Mouse (Mus musculus): ENCODE results near the gene Crocc.

Crocc gene

DNA sequence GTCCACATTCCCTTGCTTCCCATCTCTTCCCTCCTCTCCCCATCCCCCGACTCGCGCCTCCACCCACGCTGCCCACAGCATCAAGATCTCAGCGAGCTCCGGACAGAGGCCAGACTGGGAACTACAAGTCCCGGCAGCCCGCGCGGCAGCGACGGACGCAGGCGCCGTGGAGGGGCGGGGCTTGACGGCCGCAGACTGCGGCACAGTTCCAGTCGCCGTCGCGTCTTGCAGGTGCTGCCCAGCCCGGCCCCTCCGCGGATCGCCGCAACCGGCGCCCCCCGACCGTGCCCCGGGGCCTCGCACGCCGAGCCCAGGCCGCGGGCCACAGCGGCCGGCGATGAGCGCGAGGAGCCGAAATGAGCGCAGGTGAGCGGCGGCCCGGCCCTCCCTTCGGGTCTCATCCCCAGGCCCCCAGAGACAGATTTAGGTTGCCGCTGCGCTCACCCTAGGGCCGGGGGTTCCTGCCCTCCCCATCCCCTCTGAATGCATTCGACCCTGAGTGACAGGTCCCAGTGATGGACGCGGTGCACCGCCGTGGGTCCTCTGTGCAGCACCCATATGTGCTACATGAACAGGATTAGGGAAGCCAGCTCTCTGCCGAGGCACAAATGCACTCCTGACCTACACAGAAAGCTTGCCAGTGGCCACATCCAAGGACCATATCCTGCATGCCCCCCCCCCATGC lies 73.5 kb downstream of the Crocc start, which contains the start of gene Atp13a2:
Gene Atp13a2, plus strand, starts transcription at position 163 of the 685 bp plus-strand sequence.
- peak; percentile 64 for DNase-seq (ENCODE audit: low read depth, low spot score)

DNA sequence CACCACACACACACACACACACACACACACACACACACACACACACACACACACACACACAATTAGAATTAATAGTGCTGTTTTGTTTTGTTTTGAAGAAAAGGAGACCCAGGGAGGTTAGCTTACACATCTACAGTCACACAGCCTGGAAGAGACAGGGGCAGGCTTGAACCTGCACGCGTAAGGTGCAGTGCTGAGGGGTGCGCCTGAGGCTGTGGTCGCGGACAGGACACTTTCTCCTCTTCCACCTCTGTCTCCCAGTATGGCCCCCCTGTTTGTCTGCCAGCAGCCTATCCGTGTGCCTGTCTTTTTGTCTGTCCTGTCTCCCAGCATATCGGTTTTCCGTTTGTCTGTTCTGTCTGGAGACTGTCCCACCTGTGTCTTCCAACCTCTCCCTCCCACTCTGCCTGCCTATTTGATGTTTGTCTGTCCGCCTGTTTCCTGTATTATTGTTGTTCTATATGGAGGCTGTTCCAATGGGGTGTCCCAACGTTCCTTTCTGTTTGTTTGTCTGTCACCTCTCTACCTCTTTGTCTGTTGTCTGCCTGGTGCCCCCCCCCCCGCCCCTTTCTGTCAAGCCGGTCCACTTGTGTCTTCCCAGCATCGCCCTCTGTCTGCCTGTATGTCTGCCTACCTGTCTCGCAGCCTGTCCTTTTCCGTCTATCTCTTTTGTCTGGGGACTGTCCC lies 74.2 kb downstream of the Crocc start:
- no peak for DNase-seq (ENCODE audit: low read depth, low spot score)

DNA sequence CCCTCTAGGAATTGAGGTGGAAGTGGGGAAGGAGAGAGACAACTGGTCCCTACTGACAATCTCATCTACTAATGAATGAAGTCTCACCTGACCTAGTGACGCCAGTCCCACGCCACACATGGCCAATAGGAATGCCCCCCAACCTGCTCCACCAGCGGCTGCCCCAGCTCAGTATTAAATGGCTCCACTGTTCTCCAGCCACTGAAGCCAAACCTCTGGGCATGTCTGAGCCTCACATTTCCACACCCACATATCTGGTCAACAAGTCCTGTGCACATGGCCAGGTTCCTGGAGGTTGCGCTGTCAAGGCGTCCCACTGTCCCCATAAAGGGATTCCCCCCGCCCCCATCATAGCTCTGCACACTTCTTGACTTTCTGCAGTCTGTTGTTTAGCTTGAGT lies 75.8 kb downstream of the Crocc start:
- no peak for DNase-seq (ENCODE audit: low read depth, low spot score)

DNA sequence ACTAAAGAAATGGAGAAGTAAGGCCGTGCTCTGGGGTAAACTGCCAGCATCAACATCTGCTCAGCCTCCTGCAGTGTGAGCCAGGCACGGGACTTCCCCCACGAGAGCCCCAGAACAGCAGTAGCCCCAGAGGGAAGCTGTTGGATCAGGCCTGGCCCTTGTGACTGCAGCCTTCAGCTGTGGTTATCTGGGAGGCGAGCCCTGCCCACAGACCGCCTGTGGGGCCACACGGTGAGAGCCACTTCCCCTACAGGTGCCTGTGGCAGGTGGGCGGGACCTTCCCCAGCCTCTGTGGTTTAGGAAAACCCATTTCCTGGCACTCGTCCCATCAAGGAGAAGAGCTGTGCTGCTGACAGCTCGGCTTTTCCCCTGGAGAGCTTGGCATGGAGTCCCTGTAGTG lies 76.9 kb downstream of the Crocc start:
- DNase-seq (ENCODE audit: low read depth, low spot score) = no peak

DNA sequence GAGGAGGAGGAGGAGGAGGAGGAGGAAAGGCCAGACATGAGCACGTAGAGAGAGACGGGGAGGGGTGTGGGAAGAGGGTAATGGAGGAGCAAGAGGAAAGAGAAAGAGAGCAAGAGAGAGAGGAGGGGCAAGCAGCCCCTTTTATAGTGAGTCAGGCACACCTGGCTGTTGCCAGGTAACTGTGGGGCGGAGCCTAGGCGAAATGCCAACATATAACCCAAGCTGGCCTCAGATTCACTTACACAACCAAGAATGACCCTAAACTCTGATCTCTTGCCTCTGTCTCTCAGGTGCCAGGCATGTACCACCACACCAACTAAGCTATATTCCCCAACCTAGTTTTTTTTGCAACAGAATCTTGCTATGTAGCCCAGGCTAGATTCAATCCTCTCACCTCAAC lies 77.5 kb downstream of the Crocc start:
- no peak for DNase-seq (ENCODE audit: low read depth, low spot score)

DNA sequence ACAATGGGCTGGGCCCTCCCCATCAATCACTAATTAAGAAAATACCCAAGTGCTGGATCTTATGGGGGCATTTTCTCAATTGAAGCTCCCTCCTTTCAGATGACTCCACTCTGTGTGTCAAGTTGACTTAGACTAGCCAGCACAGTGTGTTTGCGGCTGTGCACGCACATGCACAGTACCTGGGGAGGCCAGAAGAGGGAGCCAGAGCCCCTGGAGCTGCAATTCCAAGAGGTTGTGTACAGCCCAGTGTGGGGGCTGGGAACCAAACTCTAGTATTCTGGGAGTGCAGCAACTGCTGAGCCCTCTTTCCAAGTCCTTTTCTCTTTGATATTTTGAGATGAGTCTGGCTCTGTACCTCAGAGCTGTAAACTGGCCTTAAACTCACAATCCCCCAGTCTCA lies 78.7 kb downstream of the Crocc start:
- no peak for DNase-seq (ENCODE audit: low read depth, low spot score)

DNA sequence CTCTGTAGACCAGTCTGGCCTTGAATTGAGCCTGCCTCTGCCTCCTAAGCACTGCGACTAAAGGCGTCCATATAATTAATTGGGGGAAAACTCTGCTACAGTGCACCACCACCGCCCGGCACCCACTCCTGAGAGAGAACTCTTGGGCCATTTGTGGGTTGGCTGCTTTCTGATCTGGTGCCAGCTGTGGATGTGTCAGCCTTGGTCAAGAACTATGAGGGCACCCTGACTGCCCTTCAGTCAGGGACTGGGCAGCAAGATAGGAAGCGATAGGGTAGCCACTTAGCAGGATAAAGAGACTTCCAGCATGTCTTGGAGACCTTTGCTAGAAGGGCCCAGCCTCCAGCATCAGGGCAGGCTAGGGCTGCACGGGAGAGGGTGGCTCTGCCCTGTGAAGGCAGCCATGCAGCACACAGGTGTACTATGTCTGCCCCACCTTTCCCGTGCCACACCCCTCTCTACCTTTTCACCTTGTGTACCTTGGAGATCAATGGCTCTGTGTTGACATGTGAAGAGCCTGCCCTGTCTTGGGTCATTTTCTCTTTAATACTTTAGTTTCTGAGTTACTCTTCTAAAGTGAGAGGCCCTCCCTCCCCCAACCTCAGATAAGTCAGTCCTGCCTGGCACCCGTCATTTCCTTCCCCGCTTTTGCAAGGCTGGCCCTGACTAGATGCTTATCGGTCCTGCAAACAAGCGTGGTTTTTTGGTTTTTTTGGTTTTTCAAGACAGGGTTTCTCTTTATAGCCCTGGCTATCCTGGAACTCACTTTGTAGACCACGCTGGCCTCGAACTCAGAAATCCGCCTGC lies 82.3 kb downstream of the Crocc start:
- no peak for DNase-seq (ENCODE audit: low read depth, low spot score)

DNA sequence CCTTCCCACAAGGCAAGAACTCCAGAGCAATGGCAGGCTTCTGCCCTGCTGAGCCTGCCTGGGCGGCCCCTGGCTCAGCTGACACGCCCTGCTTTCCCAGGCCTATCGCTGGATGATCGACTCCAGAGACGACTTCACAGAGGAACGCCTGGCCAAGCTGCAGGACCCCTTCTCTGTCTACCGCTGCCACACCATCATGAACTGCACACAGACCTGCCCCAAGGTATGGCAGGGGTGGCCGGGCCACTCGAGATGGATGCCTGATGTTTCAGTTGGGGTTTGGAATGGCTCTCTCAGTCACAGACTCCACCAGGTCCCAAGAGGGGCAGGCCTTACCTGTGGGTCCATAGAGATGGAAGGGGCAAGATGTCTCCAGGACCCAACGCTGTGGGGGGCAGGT lies 83.1 kb downstream of the Crocc start:
- no peak for DNase-seq (ENCODE audit: low read depth, low spot score)

DNA sequence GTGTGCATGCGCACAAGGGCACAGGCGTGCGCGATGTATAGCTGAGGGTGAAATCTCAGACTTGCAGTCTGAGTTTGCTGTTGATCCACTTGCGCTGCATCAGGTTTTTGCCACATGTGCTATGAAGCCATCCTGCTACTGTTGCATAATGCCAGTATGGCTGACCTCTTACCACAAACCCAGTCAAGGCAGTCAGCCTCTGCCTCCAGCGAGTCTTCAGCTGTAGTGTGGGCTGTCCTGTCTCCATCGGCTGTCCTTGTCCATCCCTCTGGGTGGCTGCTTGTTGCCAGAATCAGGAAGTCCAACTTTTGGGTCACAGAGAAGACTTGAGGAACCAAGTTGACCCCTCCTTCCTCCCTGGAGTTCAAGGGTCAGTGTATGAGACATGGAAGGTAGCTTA lies 85.0 kb downstream of the Crocc start:
- DNase-seq (ENCODE audit: low read depth, low spot score) = no peak

DNA sequence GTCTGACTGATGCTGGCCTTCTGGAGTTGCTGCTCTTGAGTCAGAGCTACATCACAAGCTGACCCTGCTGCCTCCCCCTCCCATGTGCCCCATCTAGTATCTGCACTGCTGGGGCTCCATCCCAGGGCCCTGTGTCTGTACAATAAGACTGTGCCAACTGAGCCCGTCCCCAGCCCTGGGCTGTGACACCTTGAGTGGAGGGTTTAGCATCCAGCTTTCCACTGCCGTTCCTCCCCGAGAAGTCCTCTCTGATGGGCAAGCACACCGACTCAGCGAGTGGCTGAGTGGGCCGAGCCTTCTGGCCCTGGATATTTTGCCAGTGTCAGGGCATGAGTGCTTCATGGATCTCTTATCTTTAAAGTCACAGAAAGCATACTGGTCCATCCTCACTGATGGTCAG lies 85.9 kb downstream of the Crocc start:
- no peak for DNase-seq (ENCODE audit: low read depth, low spot score)

DNA sequence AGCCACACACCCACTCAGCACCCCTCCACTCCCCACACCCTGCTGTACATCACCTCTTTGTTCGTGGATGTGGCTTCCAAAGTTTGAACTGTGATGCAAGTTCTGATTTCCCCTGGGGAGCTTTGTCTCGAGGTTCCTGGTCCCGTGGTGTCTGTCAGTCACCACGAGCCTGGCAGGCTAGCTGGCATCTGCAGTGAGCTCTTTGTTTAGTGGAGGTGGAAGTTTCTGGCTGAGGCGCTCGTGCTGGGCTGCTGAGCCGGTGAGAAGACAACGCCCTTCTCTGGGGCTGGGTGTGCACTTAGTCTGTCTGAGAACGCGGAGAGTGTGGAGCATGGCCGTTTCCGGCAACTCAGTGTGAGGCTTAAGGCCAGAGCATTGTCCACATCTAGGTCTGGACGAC lies 88.7 kb downstream of the Crocc start:
- no peak for DNase-seq (ENCODE audit: low read depth, low spot score)

DNA sequence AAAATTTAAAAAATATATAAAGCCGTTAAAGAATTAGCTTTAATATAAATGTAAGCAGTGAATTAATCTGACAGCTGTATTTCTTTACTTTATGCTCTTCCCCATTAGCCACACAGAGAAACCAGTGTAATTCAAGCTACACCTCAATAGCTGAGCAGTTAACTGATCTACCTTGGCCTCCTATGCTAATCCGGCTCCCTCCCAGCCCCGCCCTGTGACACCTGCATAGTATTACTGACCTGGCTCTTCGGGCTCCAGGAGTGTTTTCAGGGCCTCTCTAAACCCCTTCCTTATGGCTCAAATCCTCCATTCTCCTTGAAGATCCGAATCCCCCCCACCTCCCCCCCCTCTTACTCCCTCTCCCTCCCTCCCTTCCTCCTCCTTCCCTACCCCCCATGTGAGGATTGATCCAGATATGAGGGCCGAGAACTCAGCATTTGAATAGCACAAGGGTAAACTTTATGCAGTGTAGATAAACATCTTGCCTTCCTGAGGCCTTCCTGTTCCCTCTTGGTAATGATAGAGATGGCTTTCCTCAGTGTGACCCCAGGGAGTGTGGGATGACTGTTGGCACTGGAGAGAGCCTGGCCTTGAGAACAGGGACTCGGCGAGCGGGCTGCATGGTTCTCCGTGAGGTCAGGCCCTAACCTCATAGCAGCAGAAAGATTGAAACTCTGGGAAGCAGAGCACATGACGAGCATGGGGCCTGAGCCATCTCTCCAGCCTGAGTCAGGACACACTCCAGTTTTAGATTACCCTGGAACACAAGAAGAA lies 92.8 kb downstream of the Crocc start:
- no peak for DNase-seq (ENCODE audit: low read depth, low spot score)
